Mouse (Mus musculus) liver, embryonic 14.5 days (tissue): ENCODE data around the gene Psmg3. TPM values are rescaled to one million over a fixed set of nuclear protein-coding genes. Genes with fewer than 3 reads are reported as not detected.

ENCODE experiments used
- ATAC-seq: fragments of 200-750 bp; cut with Nextera tagmentation; 2 replicates; pipeline ENCODE4 v1.8.0; 2017; ENCODE audit warnings: moderate number of reproducible peaks, mild to moderate bottlenecking, moderate library complexity; ENCODE audit not compliant: insufficient read depth
- DNase-seq, 3 experiments: peaks; one replicate each; pipeline ENCODE4 v3.0.0-alpha.2; 2012 to 2013; ENCODE audit warnings: low read depth in 3 of 3, low spot score in 3 of 3
- H3K27ac ChIP-seq: fragments of 300-500 bp; sonication (generic); 2 replicates; pipeline ENCODE4 v1.5.1; 2014; ENCODE audit warnings: moderate library complexity, mild to moderate bottlenecking, control low read depth, inconsistent platforms
- H3K27me3 ChIP-seq: fragments of 300-500 bp; sonication (generic); 2 replicates; pipeline ENCODE4 v1.6.1; 2014; ENCODE audit warnings: mild to moderate bottlenecking, low read length, moderate library complexity; ENCODE audit not compliant: control insufficient read depth, insufficient read depth
- H3K36me3 ChIP-seq: fragments of 300-500 bp; sonication (generic); replicated peaks from 2 replicates; pipeline ENCODE4 v1.6.1; 2014; ENCODE audit warnings: low read depth; ENCODE audit not compliant: control insufficient read depth, insufficient read depth
- H3K4me1 ChIP-seq, 2 experiments: fragments of 200-500 bp in 1 of 2; fragments of 300-500 bp in 1 of 2; sonication (generic) in 1 of 2; replicated peaks; 2 replicates each; pipeline ENCODE4 v1.6.1; 2012 to 2014; ENCODE audit warnings: antibody characterized with exemption in 1 of 2, inconsistent platforms in 1 of 2, low read length in 1 of 2; ENCODE audit not compliant: control insufficient read depth in 2 of 2, insufficient read depth in 2 of 2
- H3K4me2 ChIP-seq: fragments of 300-500 bp; sonication (generic); 2 replicates; pipeline ENCODE4 v1.6.1; 2014; ENCODE audit warnings: low read depth, mild to moderate bottlenecking, control low read depth, moderate library complexity
- H3K4me3 ChIP-seq, 2 experiments: fragments of 200-500 bp in 1 of 2; fragments of 300-500 bp in 1 of 2; sonication (generic) in 1 of 2; 2 replicates each; pipeline ENCODE4 v1.5.1; 2012 to 2014; ENCODE audit warnings: low read depth in 2 of 2, low read length in 2 of 2, mild to moderate bottlenecking in 2 of 2, control low read depth in 1 of 2, inconsistent platforms in 1 of 2, moderate library complexity in 1 of 2; ENCODE audit not compliant: insufficient read depth in 1 of 2
- H3K9ac ChIP-seq: fragments of 300-500 bp; sonication (generic); replicated peaks from 2 replicates; pipeline ENCODE4 v1.6.1; 2014; ENCODE audit warnings: mild to moderate bottlenecking, control low read depth, moderate library complexity
- H3K9me3 ChIP-seq: fragments of 300-500 bp; sonication (generic); 2 replicates; pipeline ENCODE4 v1.6.1; 2016; ENCODE audit warnings: low read length, mixed read lengths; ENCODE audit not compliant: control insufficient read depth
- CTCF ChIP-seq: IDR thresholded peaks from 2 replicates; pipeline ENCODE4 v1.5.1; 2016; ENCODE audit warnings: antibody characterized with exemption, low read depth, control low read depth
- EP300 ChIP-seq: IDR thresholded peaks from 2 replicates; pipeline ENCODE4 v1.6.1; 2016; ENCODE audit warnings: antibody characterized with exemption, low read depth
- WGBS: fragments of 180-500 bp; shearing (Covaris S2); extraction: QIAGEN DNeasy Blood & Tissue Kit; methylation state at CpG from one replicate; pipeline ENCODE4 v1.1.7; 2014; ENCODE audit not compliant: insufficient replicate concordance; 5-methylcytosine and 5-hydroxymethylcytosine counted together
- polyA plus RNA-seq, 2 experiments: library from polyadenylated mRNA; depleted of rRNA in 1 of 2; stranded (reverse) in 1 of 2; unstranded in 1 of 2; fragments of >200 nt; fragmentation: Nextera tagmentation in 1 of 2; extraction: Ambion mirVana in 1 of 2; gene quantifications; 2 replicates each; pipeline versions ENCODE4 v1.2.1 to v1.2.3; 2012 to 2014

Psmg3 gene
- polyA plus RNA-seq (2012; rRNA removed) (34.5 and 41.9 TPM in 2 replicates), polyA plus RNA-seq (2014; fragmentation: Nextera tagmentation; extraction: Ambion mirVana) (46.5 and 56.0 TPM in 2 replicates)

GRCm38 (mm10) chr5:139826357-139827055 lies at the start of gene Psmg3, which contains the start of gene Gm26938:
Gene Psmg3, minus strand, starts transcription at chr5:139826885.
Gene Gm26938, minus strand, starts transcription at chr5:139826407.
- Histone ChIP-seq H3K4me3 (peak within 1 kb of the TSS; percentile 91 to 94), H3K27ac (peak within 1 kb of the TSS; percentile 66), H3K36me3 (peaks cover 14% of the 10 kb centered on the region), H3K9me3 (no peaks in the 10 kb centered on the region), H3K4me2 (peak within 1 kb of the TSS; percentile 88), H3K4me1 (peaks cover 0 to 16% of the 10 kb centered on the region in 2 experiments; a peak in 3 of 4 replicates), H3K9ac (peak within 1 kb of the TSS; percentile 82), H3K27me3 (no peaks in the 10 kb centered on the region)
- TF ChIP-seq EP300: no peak
- peak; percentile 13; the same call in 1 of the 2 replicates for TF ChIP-seq CTCF
- WGBS: under 1% methylated on average over 43 of the region's 43 CpGs
- peak; percentile 84 for ATAC-seq
- DNase-seq: peak; percentile 74

- no peak overlapping the region for H3K9ac ChIP-seq
- no peak for DNase-seq
- H3K9me3 ChIP-seq: no peaks in the 10 kb centered on the region
- no peaks in the 10 kb centered on the region for H3K27me3 ChIP-seq
- H3K4me2 ChIP-seq: no peak overlapping the region
- no peaks in the 10 kb centered on the region for H3K36me3 ChIP-seq
- ATAC-seq: no peak
- no peak for TF ChIP-seq CTCF
- TF ChIP-seq EP300: no peak
- 45% methylated on average over 1 of the region's 1 CpGs for WGBS
- no peaks in the 10 kb centered on the region for H3K4me1 ChIP-seq
- H3K4me3 ChIP-seq: no peak overlapping the region
- no peak overlapping the region for H3K27ac ChIP-seq
These were observed 44.8 kb upstream of the Psmg3 start for GRCm38 (mm10) chr5:139871526-139871925.

DNA sequence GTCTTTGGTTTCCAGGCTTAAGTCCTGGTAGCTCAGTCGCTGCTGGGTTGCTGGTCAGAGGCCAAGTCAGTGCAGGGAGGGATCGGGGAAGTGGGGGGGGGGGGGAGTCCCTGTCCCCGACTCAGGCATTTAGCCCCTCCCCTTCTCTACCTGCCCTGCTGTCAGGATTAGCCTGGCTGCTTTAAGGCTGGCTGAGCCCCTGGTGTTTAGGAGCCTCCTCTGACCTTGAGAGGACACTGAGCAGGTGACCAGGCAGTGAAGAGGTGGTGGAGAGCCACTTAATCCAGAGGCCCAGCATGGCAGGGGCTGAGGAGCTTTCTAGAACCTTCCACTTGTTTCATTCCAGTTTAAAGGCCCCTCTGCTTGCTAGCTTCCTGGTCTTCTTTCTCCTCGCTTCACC lies 44.2 kb upstream of the Psmg3 start:
- WGBS: 19% methylated on average over 4 of the region's 4 CpGs
- no peak for ATAC-seq
- no peak overlapping the region for H3K9ac ChIP-seq
- H3K4me2 ChIP-seq: no peak overlapping the region
- H3K36me3 ChIP-seq: no peaks in the 10 kb centered on the region
- no peak for TF ChIP-seq EP300
- TF ChIP-seq CTCF: no peak
- no peak overlapping the region for H3K4me3 ChIP-seq
- H3K27ac ChIP-seq: no peak overlapping the region
- no peak for DNase-seq
- no peaks in the 10 kb centered on the region for H3K9me3 ChIP-seq
- no peaks in the 10 kb centered on the region for H3K27me3 ChIP-seq
- no peaks in the 10 kb centered on the region for H3K4me1 ChIP-seq

- no peak overlapping the region for H3K4me2 ChIP-seq
- DNase-seq: no peak
- TF ChIP-seq CTCF (no peak), EP300 (no peak)
- H3K27me3 ChIP-seq: no peaks in the 10 kb centered on the region
- H3K9me3 ChIP-seq: no peaks in the 10 kb centered on the region
- 36% methylated on average over 4 of the region's 4 CpGs for WGBS
- H3K27ac ChIP-seq: no peak overlapping the region
- no peak overlapping the region for H3K9ac ChIP-seq
- H3K4me3 ChIP-seq: no peak overlapping the region
- no peaks in the 10 kb centered on the region for H3K36me3 ChIP-seq
- no peaks in the 10 kb centered on the region for H3K4me1 ChIP-seq
- ATAC-seq: no peak
These were observed 36.1 kb upstream of the Psmg3 start for GRCm38 (mm10) chr5:139862759-139863158.

- DNase-seq (no peak), ATAC-seq (no peak)
- no peaks in the 10 kb centered on the region for H3K4me1 ChIP-seq
- no peak overlapping the region for H3K4me2 ChIP-seq
- no peak for TF ChIP-seq EP300
- no peak for TF ChIP-seq CTCF
- no peaks in the 10 kb centered on the region for H3K36me3 ChIP-seq
- H3K9me3 ChIP-seq: no peaks in the 10 kb centered on the region
- H3K27me3 ChIP-seq: no peaks in the 10 kb centered on the region
- no peak overlapping the region for H3K4me3 ChIP-seq
- WGBS: 44% methylated on average over 15 of the region's 15 CpGs
- no peak overlapping the region for H3K9ac ChIP-seq
- H3K27ac ChIP-seq: no peak overlapping the region
These were observed 33.8 kb upstream of the Psmg3 start for GRCm38 (mm10) chr5:139860328-139861104.
